Mouse (Mus musculus): ENCODE data around the gene Cd4.

Cd4 gene

GRCm38 (mm10) chr6:124887986-124888385, at the start of gene Cd4:
Cd4 (minus strand) TSS chr6:124888221.
- no peak for DNase-seq

- no peak for DNase-seq
Measured at GRCm38 (mm10) chr6:124937493-124937892, 49.5 kb upstream of the Cd4 start.

- DNase-seq: no peak
Measured at GRCm38 (mm10) chr6:124936681-124937080, 48.7 kb upstream of the Cd4 start.

GRCm38 (mm10) chr6:124934670-124935069, 46.6 kb upstream of the Cd4 start:
- DNase-seq: no peak

GRCm38 (mm10) chr6:124933127-124933526, 45.1 kb upstream of the Cd4 start:
- DNase-seq: no peak

GRCm38 (mm10) chr6:124932314-124932695, 44.3 kb upstream of the Cd4 start:
- DNase-seq: no peak

- no peak for DNase-seq
Measured at GRCm38 (mm10) chr6:124931525-124932313, 43.7 kb upstream of the Cd4 start.

- DNase-seq: peak; percentile 100
Measured at GRCm38 (mm10) chr6:124930754-124931524, 42.9 kb upstream of the Cd4 start, which contains the start of gene Mlf2. Mlf2 (plus strand) TSS chr6:124931386.

GRCm38 (mm10) chr6:124930231-124930630, 42.2 kb upstream of the Cd4 start:
- peak; percentile 51 for DNase-seq

GRCm38 (mm10) chr6:124925941-124926340, 37.9 kb upstream of the Cd4 start:
- peak; percentile 32 for DNase-seq

GRCm38 (mm10) chr6:124925173-124925793, 37.3 kb upstream of the Cd4 start:
- DNase-seq: peak; percentile 48

GRCm38 (mm10) chr6:124921539-124921938, 33.5 kb upstream of the Cd4 start:
- DNase-seq: no peak

GRCm38 (mm10) chr6:124920318-124921085, 32.5 kb upstream of the Cd4 start:
- DNase-seq: peak; percentile 24

- peak; percentile 95 for DNase-seq
Measured at GRCm38 (mm10) chr6:124919695-124920317, 31.8 kb upstream of the Cd4 start, which contains the start of gene Ptms. Ptms (minus strand) TSS chr6:124920103.

GRCm38 (mm10) chr6:124918890-124919627, 31.0 kb upstream of the Cd4 start:
- no peak for DNase-seq

- DNase-seq: no peak
Measured at GRCm38 (mm10) chr6:124918331-124918690, 30.3 kb upstream of the Cd4 start.

- DNase-seq: peak; percentile 90
Measured at GRCm38 (mm10) chr6:124917518-124918330, 29.7 kb upstream of the Cd4 start.

- peak; percentile 95 for DNase-seq
Measured at GRCm38 (mm10) chr6:124916695-124917517, 28.9 kb upstream of the Cd4 start.

- peak; percentile 71 for DNase-seq
Measured at GRCm38 (mm10) chr6:124915942-124916694, 28.1 kb upstream of the Cd4 start.

All from kidney, adult 18-20 months (tissue).